Mouse (Mus musculus) heart, embryonic 12.5 days (tissue): ENCODE results near the gene Gm7073. TPM values are rescaled to one million over a fixed set of nuclear protein-coding genes. Genes with fewer than 3 reads are reported as not detected.
A peak's percentile ranks its signal among the peaks of the same experiment; 100 is the strongest.

Experiments used
- ATAC-seq: fragments of 200-750 bp; cut with Nextera tagmentation; 2 replicates; pipeline ENCODE4 v1.8.0; 2017; ENCODE audit warnings: moderate TSS enrichment, moderate library complexity; ENCODE audit not compliant: insufficient number of reproducible peaks, low FRiP score
- H3K27ac ChIP-seq: fragments of 300-500 bp; sonication (generic); 2 replicates; pipeline ENCODE4 v1.5.1; 2016; ENCODE audit warnings: mild to moderate bottlenecking, moderate library complexity; ENCODE audit not compliant: poor library complexity, severe bottlenecking
- H3K27me3 ChIP-seq: fragments of 300-500 bp; sonication (generic); replicated peaks from 2 replicates; pipeline ENCODE4 v1.6.1; 2016; ENCODE audit warnings: mild to moderate bottlenecking, moderate library complexity
- H3K36me3 ChIP-seq: fragments of 300-500 bp; sonication (generic); 2 replicates; pipeline ENCODE4 v1.6.1; 2016; ENCODE audit warnings: mild to moderate bottlenecking, moderate library complexity
- H3K4me1 ChIP-seq: fragments of 300-500 bp; sonication (generic); replicated peaks from 2 replicates; pipeline ENCODE4 v1.6.1; 2016; ENCODE audit warnings: mild to moderate bottlenecking
- H3K4me2 ChIP-seq: fragments of 300-500 bp; sonication (generic); 2 replicates; pipeline ENCODE4 v1.6.1; 2016; ENCODE audit warnings: mild to moderate bottlenecking, moderate library complexity
- H3K4me3 ChIP-seq: fragments of 300-500 bp; sonication (generic); 2 replicates; pipeline ENCODE4 v1.5.1; 2016; ENCODE audit warnings: mild to moderate bottlenecking
- H3K9ac ChIP-seq: fragments of 300-500 bp; sonication (generic); 2 replicates; pipeline ENCODE4 v1.6.1; 2016; ENCODE audit warnings: mild to moderate bottlenecking, moderate library complexity
- H3K9me3 ChIP-seq: fragments of 300-500 bp; sonication (generic); replicated peaks from 2 replicates; pipeline ENCODE4 v1.6.1; 2016; ENCODE audit warnings: mild to moderate bottlenecking, moderate library complexity
- WGBS: fragments of 180-500 bp; shearing (Covaris S2); methylation state at CpG from one replicate; pipeline ENCODE4 v1.1.7; 2016; 5-methylcytosine and 5-hydroxymethylcytosine counted together
- polyA plus RNA-seq: library from polyadenylated mRNA; unstranded; fragments of >200 nt; fragmentation: Nextera tagmentation; extraction: Ambion mirVana; gene quantifications from 2 replicates; pipeline ENCODE4 v1.2.1, GENCODE M21; 2016

The Gm7073 gene
- polyA plus RNA-seq, 1 experiment from 2014 or later = not detected

GRCm38 (mm10) chrX:60495308-60495707 is 43.7 kb downstream of the Gm7073 start:
- Histone ChIP-seq H3K4me1 (no peaks in the 10 kb centered on the region), H3K36me3 (no peaks in the 10 kb centered on the region), H3K27me3 (no peaks in the 10 kb centered on the region), H3K27ac (no peak overlapping the region), H3K4me2 (no peak overlapping the region), H3K9me3 (no peaks in the 10 kb centered on the region), H3K9ac (no peak overlapping the region), H3K4me3 (no peak overlapping the region)
- ATAC-seq = no peak

GRCm38 (mm10) chrX:60463786-60464185 is 75.3 kb downstream of the Gm7073 start:
- no peaks in the 10 kb centered on the region for H3K36me3 ChIP-seq
- no peak overlapping the region for H3K4me2 ChIP-seq
- H3K27ac ChIP-seq = no peak overlapping the region
- no peak overlapping the region for H3K9ac ChIP-seq
- no peaks in the 10 kb centered on the region for H3K4me1 ChIP-seq
- H3K4me3 ChIP-seq = no peak overlapping the region
- WGBS = 13% methylated on average over 2 of the region's 2 CpGs
- no peak for ATAC-seq
- no peaks in the 10 kb centered on the region for H3K27me3 ChIP-seq
- no peaks in the 10 kb centered on the region for H3K9me3 ChIP-seq

GRCm38 (mm10) chrX:60414563-60415111 is 124.4 kb downstream of the Gm7073 start:
- Histone ChIP-seq H3K27ac (no peak overlapping the region), H3K4me2 (no peak overlapping the region), H3K9me3 (no peaks in the 10 kb centered on the region), H3K27me3 (no peaks in the 10 kb centered on the region), H3K9ac (no peak overlapping the region), H3K36me3 (no peaks in the 10 kb centered on the region), H3K4me3 (no peak overlapping the region), H3K4me1 (no peaks in the 10 kb centered on the region)
- no peak for ATAC-seq
- WGBS = 51% methylated on average over 4 of the region's 4 CpGs

- ATAC-seq = no peak
- Histone ChIP-seq H3K27me3 (peaks cover 11% of the 10 kb centered on the region; the same call in 1 of the 2 replicates), H3K9me3 (no peaks in the 10 kb centered on the region), H3K36me3 (no peaks in the 10 kb centered on the region), H3K4me3 (no peak overlapping the region), H3K9ac (no peak overlapping the region), H3K4me1 (0 out of 2 replicates have a peak, but pooled peaks cover 2% of the 10 kb centered on the region), H3K4me2 (no peak overlapping the region), H3K27ac (no peak overlapping the region)
- WGBS = 61% methylated on average over 4 of the region's 4 CpGs
These were observed 133.4 kb downstream of the Gm7073 start for GRCm38 (mm10) chrX:60405681-60406080.

GRCm38 (mm10) chrX:60404668-60405044 is 134.4 kb downstream of the Gm7073 start:
- H3K4me1 ChIP-seq = 0 out of 2 replicates have a peak, but pooled peaks cover 2% of the 10 kb centered on the region
- ATAC-seq = peak; percentile 92
- H3K9me3 ChIP-seq = no peaks in the 10 kb centered on the region
- H3K4me2 ChIP-seq = peak overlapping the region; percentile 55
- H3K27ac ChIP-seq = peak overlapping the region; percentile 96
- peak overlapping the region; percentile 89 for H3K9ac ChIP-seq
- H3K4me3 ChIP-seq = peak overlapping the region; percentile 86
- H3K36me3 ChIP-seq = no peaks in the 10 kb centered on the region
- WGBS = 15% methylated on average over 17 of the region's 17 CpGs
- peaks cover 11% of the 10 kb centered on the region; the same call in 1 of the 2 replicates for H3K27me3 ChIP-seq

GRCm38 (mm10) chrX:60403764-60404667 is 135.0 kb downstream of the Gm7073 start:
- WGBS = 12% methylated on average over 70 of the region's 126 CpGs
- Histone ChIP-seq H3K4me3 (peak overlapping the region; percentile 86), H3K27me3 (peaks cover 11% of the 10 kb centered on the region; the same call in 1 of the 2 replicates), H3K27ac (peak overlapping the region; percentile 96), H3K9me3 (no peaks in the 10 kb centered on the region), H3K36me3 (no peaks in the 10 kb centered on the region), H3K4me2 (peak overlapping the region; percentile 83), H3K4me1 (0 out of 2 replicates have a peak, but pooled peaks cover 2% of the 10 kb centered on the region), H3K9ac (peak overlapping the region; percentile 89)
- ATAC-seq = peak; percentile 91

- peaks cover 11% of the 10 kb centered on the region; the same call in 1 of the 2 replicates for H3K27me3 ChIP-seq
- H3K36me3 ChIP-seq = no peaks in the 10 kb centered on the region
- H3K9ac ChIP-seq = peak overlapping the region; percentile 77
- 21% methylated on average over 41 of the region's 46 CpGs for WGBS
- H3K27ac ChIP-seq = peak overlapping the region; percentile 34; the same call in 1 of the 2 replicates
- peak overlapping the region; percentile 83 for H3K4me2 ChIP-seq
- peak overlapping the region; percentile 86 for H3K4me3 ChIP-seq
- ATAC-seq = peak; percentile 61
- no peaks in the 10 kb centered on the region for H3K9me3 ChIP-seq
- 0 out of 2 replicates have a peak, but pooled peaks cover 2% of the 10 kb centered on the region for H3K4me1 ChIP-seq
These were observed 135.8 kb downstream of the Gm7073 start for GRCm38 (mm10) chrX:60403062-60403763.

GRCm38 (mm10) chrX:60394292-60394691 is 144.8 kb downstream of the Gm7073 start:
- 67% methylated on average over 4 of the region's 4 CpGs for WGBS

GRCm38 (mm10) chrX:60386852-60387251 is 152.2 kb downstream of the Gm7073 start:
- Histone ChIP-seq H3K4me1 (0 out of 2 replicates have a peak, but pooled peaks cover 3% of the 10 kb centered on the region), H3K27ac (no peak overlapping the region), H3K9me3 (no peaks in the 10 kb centered on the region), H3K9ac (no peak overlapping the region), H3K4me2 (no peak overlapping the region), H3K27me3 (no peaks in the 10 kb centered on the region), H3K36me3 (no peaks in the 10 kb centered on the region), H3K4me3 (no peak overlapping the region)
- WGBS = 67% methylated on average over 1 of the region's 1 CpGs
- no peak for ATAC-seq

More at GRCm38 (mm10) chrX:60394292-60394691, 144.8 kb downstream of the Gm7073 start:
- Histone ChIP-seq H3K4me1 (no peaks in the 10 kb centered on the region), H3K4me3 (no peak overlapping the region), H3K9me3 (no peaks in the 10 kb centered on the region), H3K4me2 (no peak overlapping the region), H3K9ac (no peak overlapping the region), H3K36me3 (no peaks in the 10 kb centered on the region), H3K27ac (no peak overlapping the region), H3K27me3 (no peaks in the 10 kb centered on the region)
- no peak for ATAC-seq
